Mouse (Mus musculus): Measurements from ENCODE around the gene Olfr598.
"Not testable (repeated sequence)": the region's sequence is repeated elsewhere in the genome, so short reads cannot be mapped to it uniquely, and the experiment has no call there.

Gene Olfr598

GRCm38 (mm10) chr7:103323268-103323667 is at the start of gene Olfr598:
Gene Olfr598, plus strand, starts transcription at chr7:103323568.
- no peak for DNase-seq

DNA sequence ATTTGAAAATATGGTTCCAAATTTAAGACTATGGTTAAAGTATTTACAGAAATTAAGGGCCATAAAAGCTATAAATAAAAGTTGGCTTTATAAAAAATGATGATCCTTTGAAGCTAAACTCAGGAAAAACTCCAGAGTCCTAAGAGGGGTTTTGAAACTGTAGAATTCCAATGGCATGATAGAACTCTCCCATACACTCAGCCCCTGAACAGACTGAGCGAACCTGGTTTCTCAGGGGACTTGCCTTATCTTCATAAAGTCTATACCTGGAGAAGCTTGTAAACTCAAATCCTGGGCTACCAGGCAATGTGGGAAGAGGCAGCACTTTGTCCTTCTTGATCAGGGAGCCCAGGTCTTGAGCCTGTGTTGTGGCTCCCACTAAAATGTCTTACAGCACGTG is 18.0 kb upstream of the Olfr598 start, which contains the start of gene Olfr596:
TSS of gene Olfr596 (plus strand) at position 301 of the 400 bp plus-strand sequence.
- not testable (repeated sequence) for DNase-seq

- DNase-seq, result not testable (repeated sequence)
Measured at GRCm38 (mm10) chr7:103316015-103316414, 7.4 kb upstream of the Olfr598 start, which contains the start of gene Olfr597. Gene Olfr597, plus strand, starts transcription at chr7:103316315.

DNA sequence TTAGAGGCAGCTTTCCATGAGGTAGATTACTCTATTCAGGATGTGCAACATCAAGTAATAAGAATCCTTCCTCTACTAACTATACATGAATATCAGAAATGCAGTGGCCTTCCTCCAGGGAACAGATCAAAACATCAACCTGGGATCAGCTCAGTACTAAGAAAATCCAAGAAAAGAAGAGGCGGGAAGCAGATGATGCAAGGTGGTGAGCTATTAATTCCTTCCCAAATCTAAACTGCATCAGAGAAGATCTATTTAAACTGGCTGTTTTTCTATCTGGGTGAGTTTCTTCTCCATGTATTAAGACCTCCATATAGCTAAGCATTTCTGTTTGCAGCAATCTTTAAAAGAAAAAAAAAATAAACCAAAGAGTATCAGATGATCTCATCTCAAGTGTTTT is 12.2 kb downstream of the Olfr598 start, which contains the start of gene Olfr599:
TSS of gene Olfr599 (plus strand) at position 301 of the 400 bp plus-strand sequence.
- DNase-seq, result no peak

DNA sequence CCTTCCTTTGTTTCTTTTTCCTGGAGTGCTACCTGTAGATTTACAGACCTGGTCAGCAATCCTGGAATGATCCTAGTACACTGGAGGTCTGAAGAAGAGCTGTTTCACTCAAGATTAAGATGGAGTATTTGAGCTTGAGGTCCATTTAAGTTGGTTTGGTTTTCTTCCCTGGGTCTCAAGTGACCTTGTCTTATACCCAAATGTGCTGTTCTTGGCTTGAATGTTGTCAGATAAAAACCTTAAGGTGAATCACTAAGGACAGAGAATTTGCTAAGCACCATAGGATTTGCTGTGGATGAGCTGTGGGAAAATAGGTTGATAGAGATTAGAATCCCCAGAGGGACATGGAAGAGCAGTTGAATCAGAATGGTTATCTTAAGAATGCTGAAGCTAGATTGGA is 26.2 kb downstream of the Olfr598 start, which contains the start of gene Olfr600:
TSS of gene Olfr600 (minus strand) at position 101 of the 400 bp plus-strand sequence.
- DNase-seq, result no peak

DNA sequence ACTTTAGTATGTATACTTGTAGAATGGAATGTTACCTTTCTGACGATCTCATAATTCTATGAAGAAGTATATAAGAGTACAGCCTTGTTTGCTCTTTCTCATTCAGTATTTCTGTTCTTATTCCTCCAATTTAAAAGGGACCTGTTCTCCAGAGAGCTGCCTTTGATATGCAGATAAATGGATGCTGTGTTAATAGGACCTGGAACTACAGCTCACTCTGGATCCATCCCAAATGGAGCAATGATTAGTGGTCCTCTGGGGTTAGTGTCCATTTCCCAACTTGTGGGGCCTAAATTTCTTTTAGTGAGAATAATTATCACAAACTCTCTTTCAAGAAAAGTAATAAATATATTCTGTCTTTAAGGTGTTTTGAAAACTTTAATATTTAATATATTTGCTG is 39.2 kb downstream of the Olfr598 start, which contains the start of gene Olfr601:
TSS of gene Olfr601 (minus strand) at position 101 of the 400 bp plus-strand sequence.
- DNase-seq, result no peak
